Mouse (Mus musculus) lung, postnatal 0 days (tissue): ENCODE measurements around the gene Krt78. TPM values are rescaled to one million over a fixed set of nuclear protein-coding genes. Genes with fewer than 3 reads are reported as not detected.
"Not testable (repeated sequence)": the region's sequence is repeated elsewhere in the genome, so short reads cannot be mapped to it uniquely, and the experiment has no call there.

Source experiments
- ATAC-seq: fragments of 200-750 bp; cut with Nextera tagmentation; 2 replicates; pipeline ENCODE4 v1.8.0; 2017; ENCODE audit warnings: moderate library complexity
- DNase-seq: peaks from one replicate; pipeline ENCODE4 v3.0.0-alpha.2; 2016; ENCODE audit warnings: low spot score
- H3K27ac ChIP-seq: fragments of 300-500 bp; sonication (generic); 2 replicates; pipeline ENCODE4 v1.5.1; 2014; ENCODE audit warnings: antibody characterized with exemption, mild to moderate bottlenecking, low read length, mixed read lengths
- H3K27me3 ChIP-seq: fragments of 300-500 bp; sonication (generic); replicated peaks from 2 replicates; pipeline ENCODE4 v1.6.1; 2014; ENCODE audit warnings: low read length, mixed read lengths; ENCODE audit not compliant: insufficient read depth
- H3K36me3 ChIP-seq: fragments of 300-500 bp; sonication (generic); 2 replicates; pipeline ENCODE4 v1.6.1; 2014; ENCODE audit warnings: low read length, mixed read lengths; ENCODE audit not compliant: insufficient read depth
- H3K4me1 ChIP-seq: fragments of 300-500 bp; sonication (generic); 2 replicates; pipeline ENCODE4 v1.6.1; 2014; ENCODE audit warnings: antibody characterized with exemption, low read depth, low read length, mixed read lengths; ENCODE audit not compliant: insufficient read depth
- H3K4me2 ChIP-seq: fragments of 300-500 bp; sonication (generic); replicated peaks from 2 replicates; pipeline ENCODE4 v1.6.1; 2014; ENCODE audit warnings: low read depth, mild to moderate bottlenecking, low read length, moderate library complexity, mixed read lengths
- H3K4me3 ChIP-seq: fragments of 300-500 bp; sonication (generic); 2 replicates; pipeline ENCODE4 v1.5.1; 2014; ENCODE audit warnings: low read depth, low read length
- H3K9ac ChIP-seq: fragments of 300-500 bp; sonication (generic); replicated peaks from 2 replicates; pipeline ENCODE4 v1.6.1; 2014; ENCODE audit warnings: low read depth, mild to moderate bottlenecking
- H3K9me3 ChIP-seq: fragments of 300-500 bp; sonication (generic); 2 replicates; pipeline ENCODE4 v1.6.1; 2016; ENCODE audit warnings: low read length, mixed read lengths
- CTCF ChIP-seq: IDR thresholded peaks from 2 replicates; pipeline ENCODE4 v1.5.1; 2016; ENCODE audit warnings: antibody characterized with exemption, mild to moderate bottlenecking
- EP300 ChIP-seq: IDR thresholded peaks from 2 replicates; pipeline ENCODE4 v1.6.1; 2016; ENCODE audit warnings: antibody characterized with exemption, mild to moderate bottlenecking, control low read depth
- WGBS: fragments of 180-500 bp; shearing (Covaris S2); extraction: QIAGEN DNeasy Blood & Tissue Kit; methylation state at CpG from one replicate; pipeline ENCODE4 v1.1.7; 2014; 5-methylcytosine and 5-hydroxymethylcytosine counted together
- polyA plus RNA-seq: library from polyadenylated mRNA; unstranded; fragments of >200 nt; fragmentation: Nextera tagmentation; extraction: Ambion mirVana; gene quantifications from 2 replicates; pipeline ENCODE4 v1.2.1, GENCODE M21; 2015

Gene Krt78
- polyA plus RNA-seq = 0.08 and 0.20 TPM in 2 replicates

GRCm38 (mm10) chr15:101954187-101954586 lies at the start of gene Krt78:
Gene Krt78 (minus strand): TSS chr15:101954287.
- H3K27ac ChIP-seq = no peak within 1 kb of the TSS

GRCm38 (mm10) chr15:102003516-102003915 lies 49.4 kb upstream of the Krt78 start:
- H3K9me3 ChIP-seq = no peaks in the 10 kb centered on the region
- peak overlapping the region; percentile 59 for H3K9ac ChIP-seq
- H3K4me1 ChIP-seq = peaks cover 8% of the 10 kb centered on the region; the same call in 1 of the 2 replicates
- peak overlapping the region; percentile 43 for H3K4me3 ChIP-seq
- ATAC-seq = peak; percentile 65
- H3K4me2 ChIP-seq = peak overlapping the region; percentile 58
- WGBS = 17% methylated on average over 12 of the region's 12 CpGs
- 0 out of 2 replicates have a peak, but pooled peaks cover 4% of the 10 kb centered on the region for H3K27me3 ChIP-seq
- H3K27ac ChIP-seq = peak overlapping the region; percentile 88
- no peaks in the 10 kb centered on the region for H3K36me3 ChIP-seq
- no peak for TF ChIP-seq EP300
- no peak for TF ChIP-seq CTCF
- peak; percentile 81 for DNase-seq

More at GRCm38 (mm10) chr15:101954187-101954586, at the start of gene Krt78:
- Histone ChIP-seq H3K27me3 (no peaks in the 10 kb centered on the region), H3K4me3 (no peak within 1 kb of the TSS), H3K9ac (no peak within 1 kb of the TSS), H3K36me3 (no peaks in the 10 kb centered on the region), H3K9me3 (no peaks in the 10 kb centered on the region), H3K4me2 (no peak within 1 kb of the TSS), H3K4me1 (no peaks in the 10 kb centered on the region)
- DNase-seq (no peak), ATAC-seq (no peak)
- TF ChIP-seq EP300 (no peak), CTCF (no peak)
- WGBS = 78% methylated on average over 9 of the region's 9 CpGs

- 6% methylated on average over 34 of the region's 34 CpGs for WGBS
- H3K4me3 ChIP-seq = peak overlapping the region; percentile 43
- H3K4me2 ChIP-seq = peak overlapping the region; percentile 58
- no peaks in the 10 kb centered on the region for H3K36me3 ChIP-seq
- H3K4me1 ChIP-seq = peaks cover 8% of the 10 kb centered on the region; the same call in 1 of the 2 replicates
- H3K9me3 ChIP-seq = no peaks in the 10 kb centered on the region
- peak overlapping the region; percentile 59 for H3K9ac ChIP-seq
- peak overlapping the region; percentile 88 for H3K27ac ChIP-seq
- TF ChIP-seq CTCF = no peak
- DNase-seq = peak; percentile 74
- H3K27me3 ChIP-seq = 0 out of 2 replicates have a peak, but pooled peaks cover 4% of the 10 kb centered on the region
- peak; percentile 63 for ATAC-seq
Measured at GRCm38 (mm10) chr15:102002646-102003488, 48.8 kb upstream of the Krt78 start.

GRCm38 (mm10) chr15:101999676-102000335 lies 45.7 kb upstream of the Krt78 start:
- H3K4me2 ChIP-seq = no peak overlapping the region
- H3K9ac ChIP-seq = no peak overlapping the region
- H3K36me3 ChIP-seq = no peaks in the 10 kb centered on the region
- 85% methylated on average over 11 of the region's 11 CpGs for WGBS
- ATAC-seq (no peak), DNase-seq (no peak)
- no peaks in the 10 kb centered on the region for H3K9me3 ChIP-seq
- no peak overlapping the region for H3K27ac ChIP-seq
- TF ChIP-seq EP300 (no peak), CTCF (no peak)
- 0 out of 2 replicates have a peak, but pooled peaks cover 3% of the 10 kb centered on the region for H3K27me3 ChIP-seq
- no peak overlapping the region for H3K4me3 ChIP-seq
- H3K4me1 ChIP-seq = peaks cover 5% of the 10 kb centered on the region; the same call in 1 of the 2 replicates

GRCm38 (mm10) chr15:101999156-101999555 lies 45.1 kb upstream of the Krt78 start:
- Histone ChIP-seq H3K9me3 (no peaks in the 10 kb centered on the region), H3K4me2 (no peak overlapping the region), H3K27me3 (no peaks in the 10 kb centered on the region), H3K27ac (no peak overlapping the region), H3K4me3 (no peak overlapping the region), H3K9ac (no peak overlapping the region), H3K4me1 (peaks cover 4% of the 10 kb centered on the region; the same call in 1 of the 2 replicates), H3K36me3 (no peaks in the 10 kb centered on the region)
- WGBS = 83% methylated on average over 11 of the region's 11 CpGs
- TF ChIP-seq CTCF (no peak), EP300 (no peak)
- DNase-seq (no peak), ATAC-seq (no peak)

GRCm38 (mm10) chr15:101996450-101997078 lies 42.5 kb upstream of the Krt78 start:
- not testable (repeated sequence) for ATAC-seq, H3K4me3 ChIP-seq, H3K36me3 ChIP-seq, H3K4me2 ChIP-seq, H3K9me3 ChIP-seq, DNase-seq, H3K27me3 ChIP-seq, H3K4me1 ChIP-seq, H3K27ac ChIP-seq, H3K9ac ChIP-seq
- 70% methylated on average over 8 of the region's 11 CpGs for WGBS
